Mouse (Mus musculus) midbrain, embryonic 11.5 days (tissue): ENCODE measurements around the gene Slc35b4. TPM values are rescaled to one million over a fixed set of nuclear protein-coding genes. Genes with fewer than 3 reads are reported as not detected.
A peak's percentile ranks its signal among the peaks of the same experiment; 100 is the strongest.

Experiments used
- ATAC-seq: fragments of 200-750 bp; cut with Nextera tagmentation; 2 replicates; pipeline ENCODE4 v1.8.0; 2017; ENCODE audit warnings: moderate TSS enrichment, moderate library complexity; ENCODE audit not compliant: low FRiP score
- DNase-seq: peaks from one replicate; pipeline ENCODE4 v3.0.0; 2015; ENCODE audit warnings: low spot score; ENCODE audit errors: missing footprints
- H3K27ac ChIP-seq: fragments of 300-500 bp; sonication (generic); 2 replicates; pipeline ENCODE4 v1.5.1; 2014; ENCODE audit warnings: low read depth, low read length
- H3K27me3 ChIP-seq: fragments of 300-500 bp; sonication (generic); 2 replicates; pipeline ENCODE4 v1.6.1; 2014; ENCODE audit warnings: mild to moderate bottlenecking, low read length, moderate library complexity, mixed read lengths; ENCODE audit not compliant: control insufficient read depth, insufficient read depth
- H3K36me3 ChIP-seq: fragments of 300-500 bp; sonication (generic); 2 replicates; pipeline ENCODE4 v1.6.1; 2014; ENCODE audit warnings: mild to moderate bottlenecking, low read length, moderate library complexity, mixed read lengths; ENCODE audit not compliant: control insufficient read depth, insufficient read depth
- H3K4me1 ChIP-seq: fragments of 300-500 bp; sonication (generic); 2 replicates; pipeline ENCODE4 v1.6.1; 2014; ENCODE audit warnings: low read length; ENCODE audit not compliant: control insufficient read depth, insufficient read depth
- H3K4me2 ChIP-seq: fragments of 300-500 bp; sonication (generic); 2 replicates; pipeline ENCODE4 v1.6.1; 2014; ENCODE audit warnings: mild to moderate bottlenecking, moderate library complexity
- H3K4me3 ChIP-seq: fragments of 300-500 bp; sonication (generic); 2 replicates; pipeline ENCODE4 v1.5.1; 2014; ENCODE audit warnings: low read depth, low read length
- H3K9ac ChIP-seq: fragments of 300-500 bp; sonication (generic); 2 replicates; pipeline ENCODE4 v1.6.1; 2014; ENCODE audit warnings: low read length
- H3K9me3 ChIP-seq: fragments of 300-500 bp; sonication (generic); 2 replicates; pipeline ENCODE4 v1.6.1; 2016; ENCODE audit warnings: low read length; ENCODE audit not compliant: control insufficient read depth
- WGBS: fragments of 180-500 bp; shearing (Covaris S2); extraction: QIAGEN DNeasy Blood & Tissue Kit; methylation state at CpG from one replicate; pipeline ENCODE4 v1.1.7; 2014; 5-methylcytosine and 5-hydroxymethylcytosine counted together
- polyA plus RNA-seq: library from polyadenylated mRNA; unstranded; fragments of >200 nt; fragmentation: Nextera tagmentation; extraction: Ambion mirVana; gene quantifications from 2 replicates; pipeline ENCODE4 v1.2.1, GENCODE M21; 2014

Gene Slc35b4
- polyA plus RNA-seq, 1 experiment from 2014 or later, result 55.8 TPM

GRCm38 (mm10) chr6:34148639-34149038, 28.3 kb downstream of the Slc35b4 start:
- 85% methylated on average over 7 of the region's 7 CpGs for WGBS
- Histone ChIP-seq H3K27ac (no peak overlapping the region), H3K9ac (no peak overlapping the region), H3K4me2 (no peak overlapping the region), H3K4me1 (no peaks in the 10 kb centered on the region), H3K27me3 (no peaks in the 10 kb centered on the region), H3K9me3 (no peaks in the 10 kb centered on the region), H3K4me3 (no peak overlapping the region), H3K36me3 (no peaks in the 10 kb centered on the region)
- no peak for DNase-seq
- ATAC-seq, result no peak

- Histone ChIP-seq H3K4me3 (no peak overlapping the region), H3K27ac (no peak overlapping the region), H3K4me2 (no peak overlapping the region), H3K9me3 (no peaks in the 10 kb centered on the region), H3K27me3 (no peaks in the 10 kb centered on the region), H3K4me1 (no peaks in the 10 kb centered on the region), H3K9ac (no peak overlapping the region), H3K36me3 (no peaks in the 10 kb centered on the region)
- 90% methylated on average over 3 of the region's 3 CpGs for WGBS
- ATAC-seq (no peak), DNase-seq (peak; percentile 23)
Observed at GRCm38 (mm10) chr6:34148021-34148420, 28.9 kb downstream of the Slc35b4 start.

GRCm38 (mm10) chr6:34146042-34146441, 30.9 kb downstream of the Slc35b4 start:
- peak; percentile 51 for DNase-seq
- 73% methylated on average over 6 of the region's 6 CpGs for WGBS
- H3K9ac ChIP-seq, result no peak overlapping the region

GRCm38 (mm10) chr6:34142931-34143330, 34.0 kb downstream of the Slc35b4 start:
- H3K4me1 ChIP-seq, result no peaks in the 10 kb centered on the region
- DNase-seq, result peak; percentile 72
- no peaks in the 10 kb centered on the region for H3K36me3 ChIP-seq
- H3K27ac ChIP-seq, result no peak overlapping the region
- no peak overlapping the region for H3K4me2 ChIP-seq
- 86% methylated on average over 11 of the region's 11 CpGs for WGBS
- H3K9ac ChIP-seq, result no peak overlapping the region
- ATAC-seq, result no peak
- no peak overlapping the region for H3K4me3 ChIP-seq
- no peaks in the 10 kb centered on the region for H3K9me3 ChIP-seq
- H3K27me3 ChIP-seq, result no peaks in the 10 kb centered on the region

More at GRCm38 (mm10) chr6:34146042-34146441, 30.9 kb downstream of the Slc35b4 start:
- no peaks in the 10 kb centered on the region for H3K27me3 ChIP-seq
- no peak overlapping the region for H3K4me3 ChIP-seq
- H3K36me3 ChIP-seq, result no peaks in the 10 kb centered on the region
- no peaks in the 10 kb centered on the region for H3K9me3 ChIP-seq
- H3K4me1 ChIP-seq, result no peaks in the 10 kb centered on the region
- H3K27ac ChIP-seq, result no peak overlapping the region
- H3K4me2 ChIP-seq, result no peak overlapping the region
- ATAC-seq, result no peak

- H3K9ac ChIP-seq, result no peak overlapping the region
- DNase-seq, result peak; percentile 54
- H3K9me3 ChIP-seq, result no peaks in the 10 kb centered on the region
- H3K4me3 ChIP-seq, result no peak overlapping the region
- H3K27me3 ChIP-seq, result no peaks in the 10 kb centered on the region
- H3K4me2 ChIP-seq, result no peak overlapping the region
- no peak for ATAC-seq
- no peaks in the 10 kb centered on the region for H3K36me3 ChIP-seq
- 95% methylated on average over 3 of the region's 3 CpGs for WGBS
- H3K4me1 ChIP-seq, result no peaks in the 10 kb centered on the region
- no peak overlapping the region for H3K27ac ChIP-seq
Observed at GRCm38 (mm10) chr6:34138366-34138765, 38.5 kb downstream of the Slc35b4 start.

GRCm38 (mm10) chr6:34132391-34132790, 44.5 kb downstream of the Slc35b4 start:
- H3K36me3 ChIP-seq, result no peaks in the 10 kb centered on the region
- 87% methylated on average over 9 of the region's 9 CpGs for WGBS

GRCm38 (mm10) chr6:34129261-34129660, 47.6 kb downstream of the Slc35b4 start:
- Histone ChIP-seq H3K27me3 (no peaks in the 10 kb centered on the region), H3K36me3 (no peaks in the 10 kb centered on the region), H3K27ac (no peak overlapping the region), H3K4me1 (no peaks in the 10 kb centered on the region), H3K9ac (no peak overlapping the region), H3K4me3 (no peak overlapping the region), H3K4me2 (no peak overlapping the region), H3K9me3 (no peaks in the 10 kb centered on the region)
- WGBS, result 69% methylated on average over 2 of the region's 2 CpGs
- ATAC-seq, result no peak
- DNase-seq, result peak; percentile 19

More at GRCm38 (mm10) chr6:34132391-34132790, 44.5 kb downstream of the Slc35b4 start:
- ATAC-seq (no peak), DNase-seq (peak; percentile 73)
- Histone ChIP-seq H3K9me3 (no peaks in the 10 kb centered on the region), H3K4me2 (no peak overlapping the region), H3K27ac (no peak overlapping the region), H3K4me1 (no peaks in the 10 kb centered on the region), H3K9ac (no peak overlapping the region), H3K27me3 (no peaks in the 10 kb centered on the region), H3K4me3 (no peak overlapping the region)

- ATAC-seq, result no peak
- WGBS, result 95% methylated on average over 2 of the region's 2 CpGs
Observed at GRCm38 (mm10) chr6:34124401-34124800, 52.5 kb downstream of the Slc35b4 start.

GRCm38 (mm10) chr6:34116838-34117478, 60.0 kb downstream of the Slc35b4 start:
- ATAC-seq, result no peak

More at GRCm38 (mm10) chr6:34124401-34124800, 52.5 kb downstream of the Slc35b4 start:
- H3K36me3 ChIP-seq, result no peaks in the 10 kb centered on the region
- no peak for DNase-seq
- H3K27ac ChIP-seq, result no peak overlapping the region
- H3K4me2 ChIP-seq, result no peak overlapping the region
- no peak overlapping the region for H3K4me3 ChIP-seq
- no peaks in the 10 kb centered on the region for H3K27me3 ChIP-seq
- no peaks in the 10 kb centered on the region for H3K9me3 ChIP-seq
- H3K4me1 ChIP-seq, result no peaks in the 10 kb centered on the region
- H3K9ac ChIP-seq, result no peak overlapping the region

More at GRCm38 (mm10) chr6:34116838-34117478, 60.0 kb downstream of the Slc35b4 start:
- Histone ChIP-seq H3K9ac (no peak overlapping the region), H3K36me3 (no peaks in the 10 kb centered on the region), H3K4me3 (no peak overlapping the region), H3K27me3 (no peaks in the 10 kb centered on the region), H3K27ac (no peak overlapping the region), H3K9me3 (no peaks in the 10 kb centered on the region), H3K4me2 (no peak overlapping the region), H3K4me1 (no peaks in the 10 kb centered on the region)
- no peak for DNase-seq
- 95% methylated on average over 7 of the region's 7 CpGs for WGBS
